Mouse (Mus musculus) CD4-positive helper T cell, adult 2 months (primary cell): Measurements from ENCODE around the gene Hist1h3e.
"Not testable (repeated sequence)": the region's sequence is repeated elsewhere in the genome, so short reads cannot be mapped to it uniquely, and the experiment has no call there.

Experiments used
- DNase-seq: peaks from one replicate; pipeline ENCODE4 v3.0.0-alpha.2; 2012; ENCODE audit warnings: low read depth, missing footprints, low spot score

Hist1h3e gene

DNA sequence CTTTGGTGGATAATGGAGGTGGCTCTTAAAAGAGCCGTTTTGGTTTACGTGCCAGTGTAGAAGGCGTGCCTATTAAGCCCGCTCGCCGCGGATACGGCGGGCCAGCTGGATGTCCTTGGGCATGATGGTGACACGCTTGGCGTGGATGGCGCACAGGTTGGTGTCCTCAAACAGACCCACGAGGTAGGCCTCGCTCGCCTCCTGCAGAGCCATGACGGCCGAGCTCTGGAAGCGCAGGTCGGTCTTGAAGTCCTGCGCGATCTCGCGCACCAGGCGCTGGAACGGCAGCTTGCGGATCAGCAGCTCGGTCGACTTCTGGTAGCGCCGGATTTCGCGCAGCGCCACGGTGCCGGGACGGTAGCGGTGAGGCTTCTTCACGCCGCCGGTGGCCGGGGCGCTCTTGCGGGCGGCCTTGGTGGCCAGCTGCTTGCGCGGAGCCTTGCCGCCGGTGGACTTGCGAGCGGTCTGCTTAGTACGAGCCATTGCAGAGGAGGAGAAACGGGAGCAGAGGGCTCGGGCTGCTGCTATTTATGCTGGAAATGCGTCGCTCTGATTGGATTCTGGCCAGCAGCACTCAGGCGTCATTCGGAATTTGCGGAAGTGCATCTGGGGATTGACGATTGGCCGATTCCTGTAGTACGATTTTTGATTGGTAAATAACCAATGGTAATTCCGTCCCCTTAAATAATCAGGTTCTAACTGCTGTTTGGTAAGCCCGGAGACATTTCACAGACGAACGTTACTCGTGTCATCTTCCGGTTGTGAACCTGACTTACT lies at the start of gene Hist1h3e:
Gene Hist1h3e, minus strand, starts transcription at position 487 of the 777 bp plus-strand sequence.
- DNase-seq: peak; percentile 97

DNA sequence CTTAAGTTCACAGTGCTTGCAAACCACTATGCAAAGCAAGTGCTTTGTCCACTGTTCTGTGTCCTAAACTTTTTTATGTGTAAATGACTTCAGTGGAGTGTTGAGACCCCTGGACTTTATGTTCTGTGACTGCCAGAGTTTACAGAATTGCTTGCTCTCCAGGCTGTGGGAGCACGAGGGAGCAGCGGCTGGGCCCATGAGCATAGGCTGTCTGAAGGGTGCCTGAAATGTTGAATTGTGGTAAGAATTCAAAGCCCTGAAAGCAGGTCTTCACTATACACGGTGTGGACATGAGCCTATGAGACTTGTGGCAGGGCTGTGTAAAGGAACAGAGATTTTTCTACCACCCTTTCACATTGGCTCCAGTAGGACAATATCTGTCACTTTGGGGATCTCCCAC lies 49.5 kb upstream of the Hist1h3e start:
- no peak for DNase-seq

DNA sequence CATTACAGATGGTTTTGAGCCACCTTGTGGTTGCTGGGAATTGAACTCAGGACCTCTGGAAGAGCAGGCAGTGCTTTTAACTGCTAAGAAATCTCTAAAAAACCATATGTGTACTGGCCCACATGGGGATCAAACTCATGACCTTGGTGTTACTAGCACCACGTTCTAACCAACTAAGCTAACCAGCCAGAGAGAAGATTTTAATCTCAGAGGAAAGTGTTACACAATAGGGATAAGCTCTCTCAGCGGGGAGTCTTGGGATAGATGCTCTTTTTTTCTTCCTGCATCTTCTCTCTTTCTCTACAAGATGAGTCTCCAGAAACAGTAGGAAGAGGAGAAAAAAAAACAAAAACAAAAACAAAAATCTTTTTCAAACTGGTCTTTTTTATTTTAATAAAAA lies 48.2 kb upstream of the Hist1h3e start:
- DNase-seq: no peak

DNA sequence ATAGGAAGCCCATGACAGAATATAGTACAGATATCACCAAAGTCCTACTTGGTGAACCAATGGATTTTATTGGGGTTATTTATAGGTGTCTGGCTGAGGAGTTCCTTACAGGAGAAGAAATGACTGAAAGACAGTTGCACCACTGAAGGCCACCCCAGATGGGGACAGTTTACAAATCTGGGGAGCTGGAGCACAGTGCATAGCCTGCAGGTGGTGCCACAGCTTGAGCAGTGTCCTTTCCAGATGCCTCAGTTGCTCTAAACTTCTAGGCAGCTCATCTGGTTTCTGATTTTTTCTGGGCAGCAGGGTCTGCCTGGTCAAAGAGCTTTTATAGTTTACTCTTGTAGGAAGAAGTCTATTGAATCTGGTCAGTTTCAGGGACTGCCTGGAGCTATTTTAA lies 47.7 kb upstream of the Hist1h3e start:
- DNase-seq: no peak

DNA sequence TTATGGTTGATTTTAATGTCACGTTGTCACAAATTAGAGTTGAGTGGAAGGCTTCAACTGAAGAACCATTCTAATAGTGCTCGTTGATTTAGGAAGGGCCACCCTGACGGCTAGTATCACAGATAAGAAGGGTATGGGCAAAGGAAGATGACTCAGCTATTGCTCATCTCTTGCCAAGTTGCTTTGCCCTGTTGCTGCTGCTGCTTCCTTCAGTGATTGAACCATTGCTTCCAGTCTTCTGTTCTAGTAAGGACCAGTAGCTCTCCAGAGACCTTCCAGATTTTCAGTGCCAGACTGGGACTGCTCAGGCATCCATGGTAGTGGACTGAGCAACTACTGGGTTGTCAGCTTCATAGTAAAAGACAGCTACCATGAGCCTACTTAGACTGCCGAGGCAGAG lies 47.0 kb upstream of the Hist1h3e start:
- no peak for DNase-seq

DNA sequence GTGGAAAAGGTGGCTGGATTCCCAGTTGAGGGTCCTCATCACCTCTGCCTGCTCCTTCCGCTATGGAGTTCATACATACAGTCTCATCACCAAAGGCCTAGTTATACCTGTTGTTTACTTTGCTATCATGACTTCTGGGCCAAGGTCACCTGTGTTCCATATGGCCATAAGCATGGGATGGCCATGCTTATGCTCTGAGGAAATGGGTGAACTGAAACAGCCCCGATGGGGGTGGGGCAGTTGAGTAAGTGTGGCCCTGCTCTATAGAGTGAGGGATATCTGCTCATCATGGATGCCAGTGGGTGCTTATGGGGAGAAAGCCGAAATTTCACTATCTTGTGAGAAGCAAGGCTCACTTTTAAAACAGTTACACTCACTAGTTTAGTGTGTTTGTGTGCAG lies 42.9 kb upstream of the Hist1h3e start:
- no peak for DNase-seq

DNA sequence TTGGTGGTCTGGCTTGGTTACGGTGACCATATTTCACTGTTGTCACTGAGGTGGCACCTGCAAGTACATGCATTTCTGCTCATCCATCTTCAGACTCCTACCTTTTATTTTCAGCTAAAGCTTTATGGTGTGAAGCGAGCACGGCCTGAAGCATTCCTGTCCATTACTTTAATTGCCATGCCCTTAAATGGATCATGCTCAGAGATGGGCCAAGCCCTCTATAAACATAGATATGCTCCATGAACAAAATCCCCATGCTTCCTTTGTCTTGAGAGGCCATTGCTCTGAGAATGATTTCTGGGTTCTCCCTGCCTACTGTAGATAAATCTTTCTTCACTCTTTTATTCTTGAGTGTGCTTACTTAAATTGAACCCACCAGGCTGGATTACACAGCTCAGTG lies 42.3 kb upstream of the Hist1h3e start:
- no peak for DNase-seq

DNA sequence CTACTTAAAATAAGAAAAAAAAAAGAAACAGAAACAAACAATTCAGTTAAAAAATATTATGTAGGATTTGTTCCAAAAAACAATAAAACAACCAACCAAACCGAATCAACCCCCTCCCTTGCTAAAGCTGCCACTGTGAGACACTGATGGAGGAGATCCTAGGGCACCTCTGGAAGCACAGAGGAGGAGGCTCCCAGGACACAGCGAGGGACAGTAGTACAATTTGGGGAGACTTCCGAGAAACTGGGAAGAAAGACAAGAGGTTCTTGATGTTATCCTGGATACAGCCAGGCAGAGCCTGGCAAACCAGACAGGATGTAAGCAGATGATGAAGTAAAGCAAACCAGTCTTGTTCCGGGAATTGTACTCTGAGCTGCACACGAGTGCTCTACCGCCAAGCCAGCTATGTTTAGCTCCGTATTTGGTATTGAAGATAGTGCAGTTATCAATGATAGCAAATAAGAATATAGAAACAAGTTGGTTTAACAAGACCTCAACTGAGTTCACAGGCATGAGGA lies 41.1 kb upstream of the Hist1h3e start:
- DNase-seq: no peak

DNA sequence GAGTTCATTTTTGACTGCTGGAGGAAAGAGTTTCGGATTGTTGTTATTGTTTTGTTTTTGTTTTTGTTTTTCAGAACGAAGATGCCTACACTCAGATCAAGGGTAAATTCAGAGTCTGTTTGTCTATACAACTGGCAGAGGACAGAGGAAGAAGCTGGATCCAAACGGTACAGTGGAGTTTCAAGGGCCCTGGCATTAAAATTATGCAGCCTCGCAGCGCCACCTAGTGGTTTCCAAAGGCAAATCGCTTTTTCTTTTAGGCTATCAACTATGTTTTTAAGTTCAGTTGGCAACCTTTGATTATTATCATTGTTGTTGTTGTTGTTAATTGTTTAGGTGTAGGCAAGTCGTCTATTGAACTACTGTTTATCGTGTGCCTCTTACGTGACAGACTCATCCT lies 35.8 kb upstream of the Hist1h3e start:
- peak; percentile 83 for DNase-seq

DNA sequence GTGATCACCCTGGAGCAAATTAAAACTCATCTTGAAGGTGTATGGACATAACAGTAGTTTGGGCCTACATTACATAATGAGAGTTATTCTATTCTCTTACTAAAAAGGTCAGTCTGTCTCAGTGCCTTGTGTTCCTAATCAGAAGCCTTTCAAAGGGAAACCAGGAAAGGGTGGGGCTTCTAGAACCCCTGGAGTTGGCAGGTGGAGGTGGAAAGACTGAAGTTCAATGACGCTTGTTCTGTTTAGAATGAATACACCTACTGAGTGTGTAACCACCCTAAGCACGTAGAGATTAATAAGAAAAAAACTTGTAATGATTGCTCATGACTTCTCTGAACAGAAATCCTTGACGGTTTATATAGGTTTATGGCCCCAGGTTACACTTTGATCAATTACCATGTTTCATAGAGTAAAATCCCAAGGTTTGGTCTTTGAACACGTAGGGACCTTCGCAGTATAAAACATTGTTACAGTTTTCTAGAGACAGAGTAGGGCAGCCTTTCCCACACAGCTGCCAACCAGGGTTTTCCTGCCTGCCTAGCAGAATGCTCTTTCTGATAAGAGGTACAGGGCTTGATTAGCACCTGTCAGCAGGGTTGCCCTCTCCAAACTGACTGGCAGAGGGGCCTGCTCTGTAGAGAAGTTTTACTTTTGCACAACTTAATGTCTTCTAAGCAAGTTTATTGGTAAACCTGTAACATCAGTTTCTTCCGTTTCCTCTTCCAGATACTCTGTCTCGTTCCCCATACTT lies 33.6 kb upstream of the Hist1h3e start:
- DNase-seq: no peak

DNA sequence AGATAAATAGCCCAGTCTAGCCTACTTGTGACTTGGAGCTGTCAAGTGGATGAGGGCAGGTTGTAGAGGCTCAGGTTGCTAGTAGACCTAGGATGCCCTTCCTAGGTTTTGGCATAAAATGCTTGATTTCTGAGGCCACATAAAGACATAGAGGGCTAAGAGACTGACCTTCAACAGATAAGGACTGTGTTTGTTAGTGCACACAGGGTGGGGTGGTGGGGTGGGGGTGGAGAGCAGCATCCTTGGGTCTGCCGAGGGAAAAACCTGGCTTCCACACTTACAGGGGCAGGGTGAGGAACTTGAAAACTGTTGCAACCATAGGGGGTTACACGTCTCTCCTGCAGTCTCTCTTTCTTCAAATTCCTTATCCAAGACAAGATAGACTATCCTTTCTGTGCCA lies 33.0 kb upstream of the Hist1h3e start:
- no peak for DNase-seq

DNA sequence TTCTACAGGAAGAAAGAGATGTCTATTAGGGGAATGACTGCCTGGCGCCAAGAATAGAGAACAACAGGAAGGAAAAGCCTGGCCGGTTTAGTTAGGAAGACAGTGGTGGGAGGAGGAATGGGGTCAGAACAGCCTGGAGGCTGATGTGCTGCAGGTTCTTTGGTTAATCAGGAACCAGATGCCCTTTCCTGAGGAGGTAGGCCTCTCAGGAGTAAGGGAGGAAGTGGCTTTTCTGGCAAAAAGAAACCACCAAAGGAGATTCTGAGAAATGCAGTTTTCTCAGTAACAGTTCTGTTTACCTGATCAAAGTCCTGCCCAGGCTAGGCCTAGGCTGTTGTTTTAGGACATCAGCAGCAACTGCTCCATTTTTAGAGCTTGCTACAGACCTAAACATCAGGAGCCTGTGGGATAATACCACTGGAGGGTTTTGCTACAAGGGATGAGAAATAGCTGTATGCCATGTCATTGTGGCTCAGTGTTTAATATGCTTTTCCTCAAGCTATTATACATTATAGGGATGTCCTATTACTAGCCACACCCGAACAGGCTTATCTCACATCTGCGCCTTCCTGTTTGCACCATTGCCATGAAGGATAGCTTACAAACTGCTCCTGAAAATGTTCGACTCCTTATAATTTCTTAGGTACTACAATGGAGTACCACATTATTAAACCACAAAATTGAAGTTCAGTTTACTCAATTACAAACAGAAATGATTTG lies 31.0 kb upstream of the Hist1h3e start:
- peak; percentile 28 for DNase-seq

DNA sequence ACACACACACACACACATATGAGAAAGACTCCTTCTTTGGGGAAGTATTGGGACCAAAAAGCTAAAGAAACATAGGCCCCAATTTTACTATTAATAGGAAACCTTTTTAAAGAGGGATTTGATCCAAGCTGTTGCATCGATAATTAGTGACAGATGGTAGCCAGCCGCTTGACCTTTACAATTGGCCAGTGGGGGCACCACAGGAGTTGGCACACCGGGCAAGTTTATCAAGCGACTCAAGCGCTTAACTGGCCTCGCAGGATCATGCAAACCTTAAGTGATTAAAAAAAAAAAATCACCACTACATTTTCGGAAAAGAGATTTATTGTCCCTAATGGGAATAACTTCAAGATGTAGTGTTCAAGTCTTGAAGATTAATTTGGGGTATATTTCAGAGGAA lies 30.4 kb upstream of the Hist1h3e start:
- DNase-seq: no peak

DNA sequence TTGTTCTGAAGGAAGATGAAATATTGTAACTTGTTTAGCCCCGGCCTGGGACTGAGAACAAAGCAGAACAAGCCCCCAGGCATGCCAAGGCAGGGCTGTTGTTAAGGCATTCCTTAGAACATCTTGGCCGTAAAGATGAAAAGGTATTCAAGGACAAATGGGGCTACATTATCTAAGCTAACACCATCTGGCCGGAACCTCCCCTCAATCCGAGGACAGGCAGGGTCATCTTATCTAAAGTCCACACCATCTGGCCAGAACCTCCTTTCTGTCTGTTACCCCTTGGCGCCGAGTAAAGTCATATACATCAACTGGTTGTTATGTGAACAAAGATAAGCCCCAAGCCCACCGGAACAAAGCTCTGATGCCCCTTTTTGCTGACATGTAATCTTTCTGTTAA lies 29.7 kb upstream of the Hist1h3e start:
- not testable (repeated sequence) for DNase-seq

DNA sequence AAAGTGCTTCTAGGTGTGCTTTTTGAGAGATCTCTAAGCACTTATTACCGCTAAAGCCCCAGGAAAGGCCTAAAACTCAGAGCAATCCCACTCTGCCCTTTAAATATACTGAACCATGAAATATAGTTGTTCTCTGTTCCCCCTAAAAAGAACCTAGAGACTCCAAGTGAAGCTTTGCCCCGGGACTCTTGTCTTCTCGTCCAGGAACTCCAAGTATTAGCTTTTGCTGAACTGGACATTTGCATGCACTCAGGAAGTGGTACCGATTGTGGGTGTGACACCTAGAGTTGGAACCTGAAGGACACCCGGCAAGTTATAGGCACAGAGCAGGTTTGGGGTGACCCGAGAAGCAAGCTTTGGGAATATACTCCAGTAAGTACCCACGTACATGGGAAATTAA lies 29.0 kb upstream of the Hist1h3e start:
- no peak for DNase-seq

DNA sequence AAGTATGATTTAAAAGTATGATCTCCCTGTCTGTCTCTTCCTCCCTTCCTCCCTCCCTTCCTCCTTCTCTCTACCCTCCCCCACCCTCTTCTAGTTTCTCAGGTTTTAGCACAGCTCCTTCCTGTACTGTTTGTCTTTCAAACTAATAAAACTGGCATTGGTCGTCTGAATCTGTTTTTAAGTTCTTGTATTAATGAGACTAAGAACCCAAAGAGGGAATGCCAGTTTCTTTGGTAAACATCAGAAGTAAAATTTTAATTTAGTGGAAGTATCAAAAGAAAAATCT lies 24.7 kb upstream of the Hist1h3e start:
- DNase-seq: no peak

DNA sequence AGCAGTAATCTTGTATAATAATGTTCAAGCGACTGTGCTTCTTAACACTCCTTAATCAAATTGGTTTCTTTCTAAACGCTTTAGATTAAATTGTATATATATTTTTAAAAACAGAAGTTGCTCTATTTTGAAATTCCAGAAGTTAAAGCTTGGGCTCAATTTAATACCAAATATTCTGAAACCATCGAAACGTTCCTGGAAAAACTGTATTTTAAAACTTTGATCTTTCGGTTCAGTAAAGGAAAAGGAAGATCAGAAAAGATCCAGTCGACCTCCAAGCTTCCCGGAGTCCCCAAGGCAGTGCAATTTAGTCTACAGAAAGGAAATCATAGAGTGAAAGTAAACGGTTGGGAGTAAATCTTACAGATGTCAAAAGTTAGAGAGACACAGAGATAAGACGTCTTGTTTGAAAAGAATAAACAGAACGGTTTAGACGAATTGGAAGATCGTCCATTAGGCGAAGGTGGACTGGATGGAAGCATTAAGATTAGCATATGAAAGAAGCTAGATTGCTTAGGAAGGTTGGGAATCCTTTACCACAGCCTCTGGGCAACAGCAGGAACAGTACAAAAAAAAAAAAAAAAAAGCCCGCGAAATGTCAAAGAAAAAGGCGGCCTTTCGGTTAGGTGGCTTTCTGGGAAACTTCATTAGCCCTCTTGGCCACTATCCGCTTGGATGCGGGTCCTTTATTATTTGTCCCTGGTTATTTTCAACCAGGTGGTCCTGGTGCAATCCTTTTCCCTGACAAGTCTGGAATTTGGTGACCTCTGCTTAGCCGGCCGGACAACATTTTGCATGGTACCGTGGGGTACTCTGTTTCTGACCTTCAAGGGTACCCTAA lies 24.1 kb upstream of the Hist1h3e start:
- DNase-seq: peak; percentile 46

DNA sequence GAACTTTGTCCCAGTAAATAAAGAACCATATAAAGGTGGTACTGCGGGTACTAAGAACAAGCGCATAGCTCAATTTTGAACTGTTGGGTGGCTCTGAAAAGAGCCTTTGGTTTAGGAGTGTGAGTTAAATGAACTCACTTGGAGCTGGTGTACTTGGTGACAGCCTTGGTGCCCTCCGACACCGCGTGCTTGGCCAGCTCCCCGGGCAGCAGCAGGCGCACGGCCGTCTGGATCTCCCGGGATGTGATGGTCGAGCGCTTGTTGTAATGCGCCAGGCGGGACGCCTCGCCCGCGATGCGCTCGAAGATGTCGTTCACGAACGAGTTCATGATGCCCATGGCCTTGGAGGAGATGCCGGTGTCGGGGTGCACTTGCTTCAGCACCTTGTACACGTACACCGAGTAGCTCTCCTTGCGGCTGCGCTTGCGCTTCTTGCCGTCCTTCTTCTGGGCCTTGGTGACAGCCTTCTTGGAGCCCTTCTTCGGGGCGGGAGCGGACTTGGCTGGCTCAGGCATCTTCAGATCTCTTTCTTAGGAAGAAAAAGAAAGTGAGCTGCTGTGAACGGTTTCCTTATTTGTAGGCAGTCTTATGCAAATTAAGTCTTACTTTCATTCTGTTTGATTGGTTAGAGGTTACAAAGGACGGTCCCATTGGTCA lies 23.4 kb upstream of the Hist1h3e start:
- peak; percentile 91 for DNase-seq

DNA sequence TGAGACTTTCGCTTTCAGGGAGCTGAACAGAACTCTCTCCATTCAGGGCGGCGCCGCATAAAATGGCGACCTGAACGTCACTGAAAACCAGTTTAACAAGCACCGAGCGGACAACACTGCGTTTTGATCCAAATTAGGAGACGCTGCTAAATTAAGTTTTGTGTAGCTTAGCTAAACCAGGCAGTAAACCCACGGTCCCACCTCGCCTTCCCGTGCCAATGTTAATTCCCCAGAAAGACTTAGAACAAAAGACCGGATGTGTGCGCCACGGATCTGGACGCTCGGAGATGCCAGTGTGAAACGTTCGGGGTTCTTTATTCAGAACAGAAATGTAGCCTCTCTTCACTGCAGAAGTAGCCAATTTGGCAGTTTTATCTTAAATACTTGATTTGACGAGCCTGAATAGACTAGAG lies 22.9 kb upstream of the Hist1h3e start:
- peak; percentile 84 for DNase-seq

DNA sequence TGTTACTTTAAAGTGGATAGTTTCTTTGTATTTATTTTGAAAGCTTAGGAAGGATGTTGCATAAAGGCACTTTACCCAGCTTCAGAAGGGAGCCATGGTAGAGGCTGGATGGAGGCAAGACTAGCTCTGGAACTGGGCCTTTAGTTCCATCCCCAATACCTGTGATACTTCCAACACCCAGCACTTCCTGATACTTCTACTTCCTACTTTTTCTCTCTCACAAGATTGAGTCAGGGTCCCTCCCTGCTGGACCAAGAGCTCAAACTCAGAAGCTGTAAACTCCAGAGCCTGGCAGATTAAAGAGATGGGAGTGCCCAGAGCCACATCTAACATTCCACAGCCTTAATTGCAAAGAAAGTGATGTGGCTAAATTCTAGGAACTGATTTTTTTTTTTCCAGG lies 22.2 kb upstream of the Hist1h3e start:
- no peak for DNase-seq
